Mouse (Mus musculus): ENCODE measurements around the gene Nde1. TPM values are rescaled to one million over a fixed set of nuclear protein-coding genes. Genes with fewer than 3 reads are reported as not detected.

Nde1 gene
- polyA plus RNA-seq, 1 experiment from 2014 or later: 80.4 TPM

DNA sequence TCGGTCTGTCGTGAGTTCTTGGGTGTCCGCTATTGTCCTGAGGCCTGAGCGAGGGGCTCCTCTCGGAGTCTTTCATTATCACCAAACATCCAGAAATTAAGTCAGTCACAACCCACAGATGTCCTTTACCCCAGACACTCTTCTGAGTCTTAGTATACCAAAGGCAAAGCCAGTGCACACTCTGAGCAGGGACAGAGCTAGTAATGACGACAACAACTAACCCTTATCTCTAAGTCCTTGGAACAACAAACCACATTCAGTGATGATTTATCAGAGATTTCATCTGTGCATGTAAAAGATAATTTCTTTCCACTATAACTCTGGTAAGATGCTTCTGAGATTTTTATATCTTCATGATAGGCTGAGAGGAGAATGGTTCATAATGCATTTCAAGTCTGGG is 6.8 kb upstream of the Nde1 start:
- Histone ChIP-seq H3K9me3 (replicated peaks; ENCODE audit: control insufficient read depth, low read length) (no peaks in the 10 kb centered on the region), H3K9ac (ENCODE audit: low read length) (no peak overlapping the region), H3K4me3 (ENCODE audit: low read length) (no peak overlapping the region), H3K27me3 (ENCODE audit: control insufficient read depth, insufficient read depth, low read length) (no peaks in the 10 kb centered on the region), H3K27ac (ENCODE audit: low read length) (no peak overlapping the region), H3K4me1 (ENCODE audit: control insufficient read depth, insufficient read depth, low read length) (peaks cover 10% of the 10 kb centered on the region), H3K36me3 (ENCODE audit: control insufficient read depth, insufficient read depth) (peaks cover 13% of the 10 kb centered on the region), H3K4me2 (ENCODE audit: low read depth, low read length) (no peak overlapping the region)
- WGBS: 85% methylated on average over 6 of the region's 6 CpGs
- ATAC-seq (replicated peaks; ENCODE audit: extremely low read depth, insufficient read depth, low FRiP score): no peak

DNA sequence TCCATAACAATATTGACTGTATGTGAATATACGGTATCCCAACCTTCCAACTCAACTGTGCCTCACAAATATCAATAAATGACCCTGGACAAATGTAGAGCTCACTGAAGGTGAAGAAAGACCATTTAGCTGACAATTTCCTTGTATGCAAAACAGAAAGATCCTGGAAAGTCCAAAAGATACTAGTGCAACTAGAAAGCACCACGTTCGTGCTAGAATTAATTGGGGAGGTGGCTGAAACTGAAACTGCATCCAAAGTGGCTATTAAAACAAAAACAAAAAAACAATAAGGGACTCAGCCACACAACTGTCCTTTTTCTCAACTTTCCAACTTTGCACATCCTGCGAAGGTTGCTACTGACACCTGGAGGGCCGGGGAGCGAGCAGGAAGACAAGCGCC is 4.5 kb upstream of the Nde1 start:
- ATAC-seq (replicated peaks; ENCODE audit: extremely low read depth, insufficient read depth, low FRiP score): no peak
- peak overlapping the region; percentile 77 for H3K27ac ChIP-seq (ENCODE audit: low read length)
- no peaks in the 10 kb centered on the region for H3K9me3 ChIP-seq (replicated peaks; ENCODE audit: control insufficient read depth, low read length)
- H3K9ac ChIP-seq (ENCODE audit: low read length): peak overlapping the region; percentile 87
- H3K4me1 ChIP-seq (ENCODE audit: control insufficient read depth, insufficient read depth, low read length): peaks cover 10% of the 10 kb centered on the region
- H3K36me3 ChIP-seq (ENCODE audit: control insufficient read depth, insufficient read depth): no peaks in the 10 kb centered on the region
- H3K4me3 ChIP-seq (ENCODE audit: low read length): peak overlapping the region; percentile 90
- peak overlapping the region; percentile 96 for H3K4me2 ChIP-seq (ENCODE audit: low read depth, low read length)
- H3K27me3 ChIP-seq (ENCODE audit: control insufficient read depth, insufficient read depth, low read length): no peaks in the 10 kb centered on the region
- WGBS: 7% methylated on average over 7 of the region's 7 CpGs

DNA sequence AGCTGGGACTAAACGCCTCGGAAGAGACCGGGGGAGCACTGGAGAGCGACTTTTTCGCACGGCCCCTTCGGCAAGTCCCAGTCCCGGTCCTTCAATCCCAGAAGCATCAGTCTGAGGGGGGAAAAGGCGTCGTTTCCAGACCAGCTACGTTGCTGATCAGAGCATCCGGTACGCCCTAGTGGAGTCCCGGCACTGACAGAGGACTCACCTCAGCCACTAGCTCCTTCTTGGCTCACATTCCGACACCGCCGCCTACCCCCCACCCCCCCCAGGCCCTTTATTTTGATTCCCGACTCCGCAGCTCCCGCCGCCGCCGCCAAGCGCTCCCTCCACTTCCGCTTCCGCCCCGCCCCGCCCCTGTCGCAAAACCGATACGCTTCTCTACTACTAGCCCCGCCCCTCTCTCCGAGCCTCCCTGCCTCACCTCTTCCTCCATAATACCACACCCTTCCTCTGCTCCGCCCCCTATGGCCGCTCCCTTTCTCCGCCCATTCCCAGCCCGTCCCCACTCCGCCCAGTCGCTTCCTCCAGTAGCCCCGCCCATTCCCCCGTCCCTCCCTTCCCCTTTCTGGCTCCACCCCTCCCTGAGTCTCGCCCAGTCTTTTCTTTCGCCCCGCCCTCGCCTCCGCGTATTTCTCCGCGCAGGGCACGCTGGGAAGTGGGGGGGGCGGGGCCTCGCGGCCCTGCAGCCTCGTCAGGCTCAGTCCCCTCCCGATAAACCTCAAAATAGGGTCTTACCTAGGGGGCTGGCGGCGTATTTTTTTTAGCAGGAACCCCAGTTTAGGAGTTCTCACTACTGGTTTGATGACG is 3.9 kb upstream of the Nde1 start:
- H3K4me2 ChIP-seq (ENCODE audit: low read depth, low read length): peak overlapping the region; percentile 96
- peak overlapping the region; percentile 90 for H3K4me3 ChIP-seq (ENCODE audit: low read length)
- H3K27ac ChIP-seq (ENCODE audit: low read length): peak overlapping the region; percentile 96
- peaks cover 15% of the 10 kb centered on the region for H3K4me1 ChIP-seq (ENCODE audit: control insufficient read depth, insufficient read depth, low read length)
- H3K36me3 ChIP-seq (ENCODE audit: control insufficient read depth, insufficient read depth): no peaks in the 10 kb centered on the region
- no peaks in the 10 kb centered on the region for H3K27me3 ChIP-seq (ENCODE audit: control insufficient read depth, insufficient read depth, low read length)
- WGBS: 1% methylated on average over 57 of the region's 58 CpGs
- ATAC-seq (replicated peaks; ENCODE audit: extremely low read depth, insufficient read depth, low FRiP score): peak; percentile 94
- H3K9ac ChIP-seq (ENCODE audit: low read length): peak overlapping the region; percentile 87
- no peaks in the 10 kb centered on the region for H3K9me3 ChIP-seq (replicated peaks; ENCODE audit: control insufficient read depth, low read length)

DNA sequence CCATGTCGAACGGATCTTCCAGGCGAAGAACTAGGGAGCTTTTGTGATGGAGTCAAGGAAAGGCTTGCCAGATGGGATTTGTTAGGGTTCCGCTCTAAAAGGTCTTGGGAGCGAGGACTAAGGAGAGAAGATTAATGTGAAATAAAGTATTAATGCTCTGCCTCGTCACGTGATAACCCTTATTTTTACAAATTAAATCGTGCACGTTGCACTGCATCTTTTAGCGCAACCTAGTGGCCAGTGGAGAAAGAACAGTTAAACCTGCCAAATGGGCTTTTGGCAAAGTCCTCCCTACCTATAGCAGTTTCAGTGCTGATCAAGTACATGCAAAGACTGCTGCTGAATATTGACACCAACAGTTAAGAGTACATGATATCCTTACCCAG is 3.3 kb upstream of the Nde1 start:
- no peak for ATAC-seq (replicated peaks; ENCODE audit: extremely low read depth, insufficient read depth, low FRiP score)
- WGBS: 0% methylated on average over 10 of the region's 10 CpGs

DNA sequence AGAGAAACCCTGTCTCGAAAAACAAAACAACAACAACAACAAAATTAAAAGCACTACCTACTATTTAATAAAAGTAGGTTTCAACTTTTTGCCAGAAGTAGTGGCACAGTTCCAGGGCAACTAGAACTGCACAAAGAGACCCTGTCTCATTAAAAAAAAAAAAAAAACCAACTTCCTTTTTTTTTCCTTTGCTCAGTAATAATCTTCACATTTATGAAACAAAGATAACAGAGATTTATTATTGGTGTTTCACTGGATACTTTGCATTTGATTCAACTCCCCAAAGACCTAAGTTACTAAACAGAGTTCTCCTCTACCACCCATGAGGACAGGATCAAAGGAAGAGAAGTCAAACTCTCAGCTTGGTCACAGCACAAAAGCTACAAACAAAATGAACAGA is 2.1 kb upstream of the Nde1 start:
- Histone ChIP-seq H3K4me3 (ENCODE audit: low read length) (no peak overlapping the region), H3K4me1 (ENCODE audit: control insufficient read depth, insufficient read depth, low read length) (peaks cover 24% of the 10 kb centered on the region), H3K36me3 (ENCODE audit: control insufficient read depth, insufficient read depth) (no peaks in the 10 kb centered on the region), H3K27ac (ENCODE audit: low read length) (no peak overlapping the region), H3K27me3 (ENCODE audit: control insufficient read depth, insufficient read depth, low read length) (no peaks in the 10 kb centered on the region), H3K9me3 (replicated peaks; ENCODE audit: control insufficient read depth, low read length) (no peaks in the 10 kb centered on the region), H3K9ac (ENCODE audit: low read length) (no peak overlapping the region), H3K4me2 (ENCODE audit: low read depth, low read length) (no peak overlapping the region)
- WGBS: 83% methylated on average over 1 of the region's 1 CpGs
- no peak for ATAC-seq (replicated peaks; ENCODE audit: extremely low read depth, insufficient read depth, low FRiP score)

More for the DNA sequence above, 3.3 kb upstream of the Nde1 start:
- Histone ChIP-seq H3K4me2 (ENCODE audit: low read depth, low read length) (peak overlapping the region; percentile 78), H3K27me3 (ENCODE audit: control insufficient read depth, insufficient read depth, low read length) (no peaks in the 10 kb centered on the region), H3K9me3 (replicated peaks; ENCODE audit: control insufficient read depth, low read length) (no peaks in the 10 kb centered on the region), H3K9ac (ENCODE audit: low read length) (peak overlapping the region; percentile 79), H3K27ac (ENCODE audit: low read length) (peak overlapping the region; percentile 96), H3K36me3 (ENCODE audit: control insufficient read depth, insufficient read depth) (no peaks in the 10 kb centered on the region), H3K4me3 (ENCODE audit: low read length) (peak overlapping the region; percentile 66), H3K4me1 (ENCODE audit: control insufficient read depth, insufficient read depth, low read length) (peaks cover 21% of the 10 kb centered on the region)

DNA sequence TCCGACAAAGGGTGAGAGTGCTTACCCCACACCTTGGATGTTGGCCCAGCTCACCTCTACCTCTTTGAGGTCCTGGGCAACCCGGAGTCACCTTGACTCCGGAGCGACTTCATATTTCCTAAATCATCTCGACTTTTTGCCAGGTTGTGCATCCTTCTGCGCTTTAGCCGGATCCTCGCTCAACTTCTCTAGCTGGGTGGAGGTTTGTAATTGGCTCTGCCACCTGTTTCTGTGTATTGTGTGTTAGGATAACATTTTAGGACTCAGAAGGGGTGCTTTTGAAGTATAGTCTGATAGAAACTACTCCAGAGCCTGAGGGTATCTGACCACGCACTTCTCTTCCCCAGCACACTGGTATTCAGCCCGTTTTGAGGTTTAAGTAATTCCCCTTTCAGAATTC is 656 bp downstream of the Nde1 start:
- no peak for ATAC-seq (replicated peaks; ENCODE audit: extremely low read depth, insufficient read depth, low FRiP score)
- Histone ChIP-seq H3K9ac (ENCODE audit: low read length) (peak overlapping the region; percentile 80), H3K9me3 (replicated peaks; ENCODE audit: control insufficient read depth, low read length) (no peaks in the 10 kb centered on the region), H3K4me1 (ENCODE audit: control insufficient read depth, insufficient read depth, low read length) (peaks cover 13% of the 10 kb centered on the region), H3K4me3 (ENCODE audit: low read length) (peak overlapping the region; percentile 74), H3K27ac (ENCODE audit: low read length) (peak overlapping the region; percentile 41), H3K27me3 (ENCODE audit: control insufficient read depth, insufficient read depth, low read length) (no peaks in the 10 kb centered on the region), H3K36me3 (ENCODE audit: control insufficient read depth, insufficient read depth) (peaks cover 4% of the 10 kb centered on the region), H3K4me2 (ENCODE audit: low read depth, low read length) (peak overlapping the region; percentile 80)
- 2% methylated on average over 10 of the region's 10 CpGs for WGBS

DNA sequence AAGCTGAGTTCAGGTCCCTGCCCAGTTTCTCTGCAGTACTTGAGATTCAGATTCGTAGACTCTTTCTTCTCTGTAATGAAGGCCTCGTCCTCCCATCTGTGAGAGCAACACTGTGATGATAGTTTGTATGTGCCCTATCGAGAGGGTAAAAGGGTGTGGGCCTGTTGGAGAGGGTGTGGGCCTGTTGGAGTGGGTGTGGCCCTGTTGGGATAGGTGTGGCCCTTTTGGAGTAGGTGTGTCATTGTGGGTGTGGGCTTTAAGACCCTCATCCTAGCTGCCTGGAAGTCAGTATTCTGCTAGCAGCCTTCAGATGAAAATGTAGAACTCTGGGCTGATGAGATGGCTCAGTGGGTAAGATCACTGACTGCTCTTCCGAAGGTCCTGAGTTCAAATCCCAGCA is 3.4 kb downstream of the Nde1 start:
- H3K9ac ChIP-seq (ENCODE audit: low read length): no peak overlapping the region
- no peak overlapping the region for H3K4me3 ChIP-seq (ENCODE audit: low read length)
- peaks cover 28% of the 10 kb centered on the region for H3K36me3 ChIP-seq (ENCODE audit: control insufficient read depth, insufficient read depth)
- no peaks in the 10 kb centered on the region for H3K9me3 ChIP-seq (replicated peaks; ENCODE audit: control insufficient read depth, low read length)
- no peak for ATAC-seq (replicated peaks; ENCODE audit: extremely low read depth, insufficient read depth, low FRiP score)
- H3K4me1 ChIP-seq (ENCODE audit: control insufficient read depth, insufficient read depth, low read length): peaks cover 13% of the 10 kb centered on the region
- WGBS: 82% methylated on average over 4 of the region's 4 CpGs
- H3K4me2 ChIP-seq (ENCODE audit: low read depth, low read length): no peak overlapping the region
- H3K27me3 ChIP-seq (ENCODE audit: control insufficient read depth, insufficient read depth, low read length): no peaks in the 10 kb centered on the region
- H3K27ac ChIP-seq (ENCODE audit: low read length): no peak overlapping the region

DNA sequence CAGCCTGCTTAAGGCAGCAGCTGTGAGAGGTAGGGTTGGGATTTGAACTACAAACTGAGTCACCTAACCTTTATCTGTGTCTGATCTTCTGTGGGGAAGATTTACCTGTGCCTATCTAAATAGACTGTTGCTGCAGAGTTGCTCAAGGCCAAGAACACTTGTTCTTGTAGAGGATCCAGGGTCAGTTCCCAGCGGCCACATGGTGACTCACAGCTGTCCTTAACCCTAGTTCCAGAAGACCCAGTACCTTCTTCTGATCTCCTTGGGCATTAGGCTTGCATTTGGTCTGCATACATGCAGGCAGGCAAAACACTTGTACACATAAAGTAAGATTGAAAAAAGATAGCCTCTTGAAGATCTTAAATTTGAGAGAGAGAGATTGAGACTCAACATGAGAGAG is 6.6 kb downstream of the Nde1 start:
- Histone ChIP-seq H3K27ac (ENCODE audit: low read length) (no peak overlapping the region), H3K4me3 (ENCODE audit: low read length) (no peak overlapping the region), H3K27me3 (ENCODE audit: control insufficient read depth, insufficient read depth, low read length) (no peaks in the 10 kb centered on the region), H3K9me3 (replicated peaks; ENCODE audit: control insufficient read depth, low read length) (no peaks in the 10 kb centered on the region), H3K36me3 (ENCODE audit: control insufficient read depth, insufficient read depth) (peaks cover 53% of the 10 kb centered on the region), H3K4me2 (ENCODE audit: low read depth, low read length) (no peak overlapping the region), H3K4me1 (ENCODE audit: control insufficient read depth, insufficient read depth, low read length) (peaks cover 3% of the 10 kb centered on the region), H3K9ac (ENCODE audit: low read length) (no peak overlapping the region)
- ATAC-seq (replicated peaks; ENCODE audit: extremely low read depth, insufficient read depth, low FRiP score): no peak
- WGBS: 93% methylated on average over 1 of the region's 1 CpGs

DNA sequence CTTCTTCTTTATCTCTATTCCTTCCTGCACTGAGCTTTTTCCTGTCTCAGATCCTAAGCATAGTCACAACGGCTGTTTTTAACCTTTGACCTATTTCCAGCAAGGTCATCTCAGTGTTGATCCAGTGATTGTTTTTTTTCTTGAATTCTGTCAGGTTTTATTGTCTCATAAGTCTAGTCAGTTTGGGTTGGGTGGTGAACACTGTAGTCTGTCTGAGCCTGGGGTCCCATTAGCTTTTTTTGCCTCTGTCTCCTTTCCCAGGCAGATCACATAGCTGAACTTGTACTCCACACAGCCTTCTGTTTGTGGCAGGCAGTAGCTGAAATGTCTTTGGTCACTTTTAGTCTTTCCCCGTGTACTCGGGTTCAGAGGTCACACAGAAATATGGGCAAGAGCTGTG is 15.0 kb downstream of the Nde1 start:
- ATAC-seq (replicated peaks; ENCODE audit: extremely low read depth, insufficient read depth, low FRiP score): no peak
- H3K27ac ChIP-seq (ENCODE audit: low read length): 0 out of 2 replicates have a peak overlapping the region, but pooled peaks have one; percentile 5

More for the DNA sequence above, 15.0 kb downstream of the Nde1 start:
- Histone ChIP-seq H3K9ac (ENCODE audit: low read length) (no peak overlapping the region), H3K4me1 (ENCODE audit: control insufficient read depth, insufficient read depth, low read length) (peaks cover 8% of the 10 kb centered on the region; the same call in 1 of the 2 replicates), H3K4me2 (ENCODE audit: low read depth, low read length) (no peak overlapping the region), H3K36me3 (ENCODE audit: control insufficient read depth, insufficient read depth) (peaks cover 65% of the 10 kb centered on the region), H3K4me3 (ENCODE audit: low read length) (no peak overlapping the region), H3K9me3 (replicated peaks; ENCODE audit: control insufficient read depth, low read length) (no peaks in the 10 kb centered on the region), H3K27me3 (ENCODE audit: control insufficient read depth, insufficient read depth, low read length) (no peaks in the 10 kb centered on the region)
- 50% methylated on average over 3 of the region's 3 CpGs for WGBS
